Mouse (Mus musculus) myocyte (in vitro differentiated cells): Measurements from ENCODE around the gene Krt15.

Source experiments
- MAX ChIP-seq: IDR thresholded peaks from one replicate; pipeline ENCODE4 v1.6.1; 2011; ENCODE audit warnings: low read depth, mild to moderate bottlenecking, control low read depth
- MYOD1 ChIP-seq, 3 experiments: IDR thresholded peaks; one replicate each; pipeline ENCODE4 v1.6.1; 2011; ENCODE audit warnings: control low read depth in 2 of 3, low read depth in 2 of 3, mild to moderate bottlenecking in 2 of 3, moderate library complexity in 1 of 3; ENCODE audit not compliant: insufficient read length in 2 of 3, control insufficient read depth in 1 of 3
- POLR2A ChIP-seq: IDR thresholded peaks from one replicate; pipeline ENCODE4 v1.6.1; 2011; ENCODE audit warnings: low read depth, mild to moderate bottlenecking, control low read depth, moderate library complexity; ENCODE audit not compliant: insufficient read length
- POLR2AphosphoS2 ChIP-seq: IDR thresholded peaks from one replicate; pipeline ENCODE4 v1.6.1; 2011; ENCODE audit warnings: low read depth, control low read depth; ENCODE audit not compliant: insufficient read length
- REST ChIP-seq: IDR thresholded peaks from one replicate; pipeline ENCODE4 v1.6.1; 2011; ENCODE audit warnings: mild to moderate bottlenecking, control low read depth, moderate library complexity; ENCODE audit not compliant: insufficient read depth, insufficient read length
- SRF ChIP-seq: IDR thresholded peaks from one replicate; pipeline ENCODE4 v1.6.1; 2011; ENCODE audit warnings: low read depth; ENCODE audit not compliant: control insufficient read depth, insufficient read length
- TCF12 ChIP-seq: IDR thresholded peaks from one replicate; pipeline ENCODE4 v1.6.1; 2011; ENCODE audit warnings: mild to moderate bottlenecking, control low read depth; ENCODE audit not compliant: poor library complexity, insufficient read depth, severe bottlenecking
- USF1 ChIP-seq: IDR thresholded peaks from one replicate; pipeline ENCODE4 v1.6.1; 2011; ENCODE audit warnings: low read depth, mild to moderate bottlenecking, control low read depth, moderate library complexity

DNA sequence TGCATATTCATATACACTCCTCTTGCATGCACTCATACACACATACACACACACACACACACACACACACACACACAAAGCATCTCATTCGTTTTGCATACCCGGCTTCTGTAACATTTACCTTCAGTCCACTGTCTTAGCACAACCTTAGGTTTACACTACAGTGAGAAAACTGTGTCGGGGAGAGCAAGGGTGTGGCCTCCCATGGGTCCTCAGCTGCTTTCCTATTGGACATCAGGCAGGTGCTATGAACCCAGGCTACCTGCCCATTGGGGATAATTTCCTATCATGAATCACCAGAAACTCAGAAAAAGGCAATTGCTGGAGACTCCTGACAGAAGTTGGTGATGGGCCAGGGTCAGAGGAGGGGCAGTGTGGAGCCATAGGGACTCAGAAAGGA, 21.6 kb upstream of the Krt15 start:
- TF ChIP-seq POLR2A: no peak
- TF ChIP-seq SRF: no peak
- no peak for TF ChIP-seq POLR2AphosphoS2
- no peak for TF ChIP-seq MYOD1 (IDR thresholded peaks at IDR 0.05; ENCODE audit: control insufficient read depth in 1 of 3, insufficient read length in 2 of 3, low read depth in 2 of 3)
- no peak for TF ChIP-seq REST
- TF ChIP-seq USF1: no peak
- no peak for TF ChIP-seq TCF12
- TF ChIP-seq MAX: no peak
